Mouse (Mus musculus): ENCODE data around the gene Ak1. TPM values are rescaled to one million over a fixed set of nuclear protein-coding genes. Genes with fewer than 3 reads are reported as not detected.

Gene Ak1
- 53.2 and 61.4 TPM in 2 replicates for total RNA-seq (2021)
- long read RNA-seq, experiment 1, transcript Ak1-202 (7 exons, 2,063 nt): major isoform, 89 of 120 reads
- long read RNA-seq, experiment 1, partial matches to known transcripts: 13 of 120 reads
- long read RNA-seq, experiment 1, other reads (novel, unspliced or antisense): 13 of 120 reads
- long read RNA-seq, experiment 2, transcript Ak1-202 (7 exons, 2,063 nt): major isoform, 110 of 142 reads
- long read RNA-seq, experiment 2, partial matches to known transcripts: 23 of 142 reads
- long read RNA-seq, experiment 2, other reads (novel, unspliced or antisense): 5 of 142 reads

GRCm38 (mm10) chr2:32621517-32621859, at the start of gene Ak1:
Gene Ak1 (plus strand): TSS chr2:32621758.
- DNase-seq: no peak

- no peak for DNase-seq
Measured at GRCm38 (mm10) chr2:32572196-32572595, 49.4 kb upstream of the Ak1 start.

GRCm38 (mm10) chr2:32574497-32574896, 47.1 kb upstream of the Ak1 start, which contains the start of gene Pip5kl1:
Gene Pip5kl1 (plus strand): TSS chr2:32574797.
- no peak for DNase-seq

- DNase-seq: peak; percentile 52
Measured at GRCm38 (mm10) chr2:32574901-32575585, 46.5 kb upstream of the Ak1 start.

- DNase-seq: peak; percentile 49
Measured at GRCm38 (mm10) chr2:32575586-32576160, 45.9 kb upstream of the Ak1 start, which contains the start of gene 9430097D07Rik. Gene 9430097D07Rik (minus strand): TSS chr2:32575684.

- no peak for DNase-seq
Measured at GRCm38 (mm10) chr2:32576532-32576931, 45.0 kb upstream of the Ak1 start.

- DNase-seq: peak; percentile 72
Measured at GRCm38 (mm10) chr2:32578146-32579046, 43.2 kb upstream of the Ak1 start.

- peak; percentile 51 for DNase-seq
Measured at GRCm38 (mm10) chr2:32581450-32582095, 40.0 kb upstream of the Ak1 start.

- DNase-seq: peak; percentile 87
Measured at GRCm38 (mm10) chr2:32582830-32583799, 38.4 kb upstream of the Ak1 start.

GRCm38 (mm10) chr2:32585149-32585714, 36.3 kb upstream of the Ak1 start:
- no peak for DNase-seq

- DNase-seq: peak; percentile 95
Measured at GRCm38 (mm10) chr2:32586871-32587351, 34.6 kb upstream of the Ak1 start, which contains the start of gene St6galnac4. Gene St6galnac4 (plus strand): TSS chr2:32587095.

GRCm38 (mm10) chr2:32587731-32588321, 33.7 kb upstream of the Ak1 start:
- no peak for DNase-seq

- DNase-seq: peak; percentile 61
Measured at GRCm38 (mm10) chr2:32589213-32589795, 32.3 kb upstream of the Ak1 start.

GRCm38 (mm10) chr2:32590224-32590623, 31.3 kb upstream of the Ak1 start:
- DNase-seq: peak; percentile 52

GRCm38 (mm10) chr2:32591249-32591648, 30.3 kb upstream of the Ak1 start:
- no peak for DNase-seq

- DNase-seq: peak; percentile 48
Measured at GRCm38 (mm10) chr2:32596725-32597124, 24.8 kb upstream of the Ak1 start.

GRCm38 (mm10) chr2:32597248-32597647, 24.3 kb upstream of the Ak1 start:
- no peak for DNase-seq

GRCm38 (mm10) chr2:32597699-32598098, 23.9 kb upstream of the Ak1 start:
- DNase-seq: no peak

- peak; percentile 38 for DNase-seq
Measured at GRCm38 (mm10) chr2:32598506-32598905, 23.1 kb upstream of the Ak1 start.
